ENCODE assay signal across 8 mouse cellular contexts in the genomic region with DNA sequence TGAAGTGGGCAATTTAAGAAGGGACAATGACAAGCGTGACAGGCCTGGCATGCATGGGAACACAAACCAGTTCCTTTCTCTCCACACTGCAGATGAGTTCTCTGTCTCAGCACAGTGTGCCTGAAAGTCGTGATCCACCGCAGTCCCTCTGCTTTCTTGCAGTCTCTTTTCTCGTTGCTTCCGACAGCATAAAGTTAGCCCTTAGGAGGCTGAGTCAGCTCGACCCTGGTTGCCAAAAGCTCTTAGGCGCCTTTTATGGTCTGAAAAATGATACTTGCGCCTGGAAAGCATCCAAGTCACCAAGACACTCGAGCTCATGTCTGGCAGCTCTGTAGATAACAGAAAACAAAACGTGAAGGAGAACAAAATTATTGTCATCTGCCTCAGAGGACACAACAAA. TPM values are rescaled to one million over a fixed set of nuclear protein-coding genes. Genes with fewer than 3 reads are reported as not detected.
DNase-seq lines count a peak whose midpoint lies in the region; ATAC-seq lines count a peak whose summit lies in the region.

No protein-coding gene starts in this region.

- 29% methylated on average over 10 of the region's 10 CpGs for WGBS in embryonic facial prominence, embryonic 15.5 days
- 84% methylated on average over 10 of the region's 10 CpGs for WGBS in midbrain, embryonic 10.5 days

- H3K27ac ChIP-seq in embryonic facial prominence, embryonic 15.5 days (replicated peaks) = peak overlapping the region; percentile 65; the same call in 1 of the 2 replicates
- H3K27ac ChIP-seq in midbrain, embryonic 10.5 days (replicated peaks) = no peak overlapping the region

- no peak overlapping the region for H3K4me2 ChIP-seq in embryonic facial prominence, embryonic 15.5 days (replicated peaks)

- peaks cover 18% of the 10 kb centered on the region for H3K4me1 ChIP-seq in embryonic facial prominence, embryonic 15.5 days
- no peaks in the 10 kb centered on the region for H3K4me1 ChIP-seq in midbrain, embryonic 10.5 days

- H3K27me3 ChIP-seq in embryonic facial prominence, embryonic 15.5 days = no peaks in the 10 kb centered on the region
- H3K27me3 ChIP-seq in midbrain, embryonic 10.5 days (ENCODE audit: low read depth, poor library complexity, severe bottlenecking) = no peaks in the 10 kb centered on the region

- H3K36me3 ChIP-seq in embryonic facial prominence, embryonic 15.5 days = no peaks in the 10 kb centered on the region
- no peaks in the 10 kb centered on the region for H3K36me3 ChIP-seq in midbrain, embryonic 10.5 days

- no peaks in the 10 kb centered on the region for H3K9me3 ChIP-seq in embryonic facial prominence, embryonic 15.5 days (replicated peaks)
- H3K9me3 ChIP-seq in midbrain, embryonic 10.5 days (replicated peaks) = no peaks in the 10 kb centered on the region

- peak; percentile 72 for ATAC-seq in embryonic facial prominence, embryonic 15.5 days (ENCODE audit: insufficient number of reproducible peaks, low FRiP score, low TSS enrichment, low read depth)

- H3K9ac ChIP-seq in embryonic facial prominence, embryonic 15.5 days = no peak overlapping the region

- intact Hi-C loops in heart, postnatal 10 days (cut with DNase I) = loop anchor here (5.0 kb wide), 1 partner anchor 101 kb away; no protein-coding TSS in a partner anchor

- H3K4me3 ChIP-seq in embryonic facial prominence, embryonic 15.5 days (replicated peaks) = no peak overlapping the region
- no peak overlapping the region for H3K4me3 ChIP-seq in midbrain, embryonic 10.5 days

- DNase-seq in testis, postnatal 14 days (ENCODE audit: low spot score) = peak; percentile 24
- no peak for DNase-seq in testis, postnatal 10 days (ENCODE audit: low spot score)
- peak; percentile 80 to 85 for DNase-seq in heart, postnatal 10 days
- DNase-seq in yolk sac, embryonic 10.5 days (ENCODE audit: low spot score) = peak; percentile 30
- DNase-seq in spleen, postnatal 14 days (ENCODE audit: low spot score in 2 of 2) = no peak
- no peak for DNase-seq in midbrain, embryonic 10.5 days (ENCODE audit: low spot score)
- DNase-seq in spleen, adult 18-20 months = no peak

RNA-seq across cellular contexts. Expression of gene Slc38a4, which starts 47.1 kb away (rescaled TPM):
- 54.7 and 56.1 TPM in 2 replicates for polyA plus RNA-seq in embryonic facial prominence, embryonic 15.5 days (2015; fragmentation: Nextera tagmentation; extraction: Ambion mirVana)
- 10 to 100 TPM; 61.5 to 61.8 TPM for total RNA-seq in heart, postnatal 10 days (2021)
- 24.4 and 27.3 TPM in 2 replicates for polyA plus RNA-seq in midbrain, embryonic 10.5 days (2016; fragmentation: Nextera tagmentation; extraction: Ambion mirVana)

Comparison
In these comparisons a context has a peak if more than half of its experiments do, and no peak if none do; other contexts are left out.
1. DNase-seq: peak in testis, postnatal 14 days (single experiment), heart, postnatal 10 days (2 of 2) and yolk sac, embryonic 10.5 days (single experiment); none in testis, postnatal 10 days (single experiment), spleen, postnatal 14 days (0 of 2), midbrain, embryonic 10.5 days (single experiment) and spleen, adult 18-20 months (0 of 2).